Mouse (Mus musculus) CD4-positive, CD25-positive, alpha-beta regulatory T cell, adult 4 months (primary cell): ENCODE measurements at regions not wholly inside any gene's neighbourhood (a gene's known extent, or its start where the extent isn't known, plus 50 kb on each side); places are given as distances from the start of the nearest gene placed in this dataset.

Source experiments
- ATAC-seq: one replicate; pipeline ENCODE4 v1.8.0; 2017

DNA sequence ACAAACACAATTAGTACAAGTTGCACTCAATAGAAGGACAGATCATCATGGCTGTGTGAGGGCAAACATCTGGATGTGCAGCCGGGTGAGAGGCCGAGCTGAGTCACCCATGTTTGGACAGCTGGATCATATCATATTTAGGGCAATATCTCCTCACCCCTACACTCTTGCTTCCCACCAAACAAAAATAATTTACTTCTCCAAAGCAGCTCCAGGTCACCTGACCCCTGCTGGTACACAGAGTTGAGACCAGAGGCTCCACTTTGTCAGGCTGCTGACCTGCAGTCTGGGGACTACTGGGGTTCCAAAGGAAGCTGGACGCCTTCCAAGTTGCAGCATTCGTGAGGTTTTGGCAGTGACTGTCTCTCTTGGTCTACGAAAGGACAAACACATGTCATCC is 186.3 kb downstream of the Usp46 start:
- ATAC-seq, result no peak

DNA sequence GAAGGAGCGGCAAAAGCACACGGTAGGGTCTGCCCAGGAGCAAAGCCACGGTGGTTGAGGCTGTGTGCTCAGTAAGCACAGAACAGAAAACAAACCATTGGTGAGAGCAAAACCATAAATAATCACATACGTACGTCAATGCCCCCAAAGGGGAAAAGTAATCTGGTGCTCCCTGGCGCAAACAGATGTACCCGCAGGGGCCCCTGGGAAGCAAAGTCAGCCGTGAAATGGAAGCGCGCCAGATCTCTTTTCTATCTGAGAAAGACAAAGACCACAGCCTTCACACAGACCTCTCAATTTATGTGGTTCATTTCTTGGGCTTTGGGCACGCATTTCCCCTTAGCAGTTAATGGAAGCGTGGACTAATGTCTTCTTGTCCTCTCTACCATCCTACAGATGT is 183.2 kb downstream of the Usp46 start:
- no peak for ATAC-seq

DNA sequence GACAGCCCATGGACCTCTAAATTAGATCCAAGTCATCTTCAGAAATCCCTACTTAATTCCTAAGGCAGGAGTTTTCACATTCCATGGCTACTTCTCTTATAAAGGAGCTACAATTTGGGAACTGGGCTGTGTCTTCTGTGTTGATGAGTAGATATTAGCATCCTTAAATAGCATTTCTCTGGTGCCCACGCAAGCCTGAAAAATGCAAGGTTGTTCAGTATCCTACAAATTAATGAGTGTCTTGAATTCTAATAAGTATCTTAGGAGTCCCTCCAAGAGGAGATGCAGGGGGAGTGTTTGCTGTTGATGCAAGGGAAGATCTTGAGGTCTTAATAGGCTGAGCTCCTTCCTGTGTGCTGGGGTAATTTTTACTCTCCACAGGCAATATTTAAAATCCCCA is 182.5 kb downstream of the Usp46 start:
- ATAC-seq, result no peak

DNA sequence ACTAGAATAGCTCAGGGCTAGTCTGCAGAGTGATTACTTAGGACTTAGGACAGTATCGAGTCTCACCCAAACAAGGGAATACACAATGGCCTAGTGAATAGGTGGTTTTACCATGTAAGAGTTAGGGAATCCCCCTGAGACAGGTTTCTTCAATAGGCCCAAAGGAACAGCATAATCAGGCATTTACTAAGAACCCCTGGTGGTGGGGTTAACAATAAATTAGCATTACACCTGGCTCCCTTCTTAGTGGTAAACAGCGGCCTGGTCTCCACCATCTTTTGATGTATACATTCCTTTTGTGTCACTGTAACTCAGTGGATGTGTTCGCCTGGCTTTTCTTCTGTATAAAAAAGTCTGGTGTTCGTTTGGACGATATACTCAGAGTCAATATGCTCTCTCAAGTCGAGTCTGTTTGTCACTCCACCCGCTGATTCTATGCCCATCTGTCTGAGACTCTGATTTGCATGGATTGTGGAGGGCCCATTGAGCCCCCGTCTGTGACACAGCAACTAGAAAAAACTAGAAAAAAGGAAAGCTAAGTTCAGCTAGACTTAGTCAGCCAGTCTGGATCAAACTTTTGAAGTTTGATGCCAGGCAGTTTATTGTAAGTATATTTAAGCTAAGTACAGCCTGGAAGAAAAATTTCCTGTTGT is 180.8 kb downstream of the Usp46 start:
- no peak for ATAC-seq

DNA sequence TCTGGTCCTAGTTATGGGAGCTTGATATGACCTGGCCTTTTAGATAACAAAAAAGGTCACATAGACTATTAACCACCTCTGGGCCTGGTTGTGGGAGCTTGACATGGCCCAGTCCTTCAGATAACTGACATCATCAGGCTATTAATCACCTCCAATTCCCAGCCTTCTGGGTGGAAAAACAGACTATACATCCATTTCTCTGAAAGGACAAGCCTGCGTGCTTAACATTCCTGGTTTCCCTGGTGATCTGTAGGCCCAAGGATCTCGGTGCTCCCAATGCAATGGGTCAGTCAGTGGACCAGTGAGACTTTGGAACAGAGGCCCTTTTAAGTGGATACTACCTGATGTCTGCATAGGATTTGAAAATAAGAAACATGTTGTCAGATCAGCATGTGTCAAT is 179.8 kb downstream of the Usp46 start:
- no peak for ATAC-seq

DNA sequence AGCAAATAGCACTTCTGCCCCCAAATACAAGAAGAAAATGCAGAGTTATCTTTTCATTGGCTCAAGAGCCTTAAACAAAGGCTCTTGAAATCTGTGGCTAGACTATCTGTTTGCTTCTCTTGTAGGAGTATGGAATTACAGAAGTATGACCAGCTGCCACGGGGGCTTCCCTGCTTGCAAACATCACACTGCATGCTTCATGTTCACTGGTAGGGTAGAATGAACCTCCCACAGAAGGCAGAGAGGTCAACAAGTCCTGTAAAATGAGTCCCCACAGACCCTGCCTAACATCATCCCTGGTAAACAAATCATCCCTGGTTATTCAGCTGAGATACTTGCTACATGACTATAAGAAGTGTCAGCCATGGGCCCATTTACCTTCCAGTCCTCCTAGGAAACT is 178.9 kb downstream of the Usp46 start:
- no peak for ATAC-seq

DNA sequence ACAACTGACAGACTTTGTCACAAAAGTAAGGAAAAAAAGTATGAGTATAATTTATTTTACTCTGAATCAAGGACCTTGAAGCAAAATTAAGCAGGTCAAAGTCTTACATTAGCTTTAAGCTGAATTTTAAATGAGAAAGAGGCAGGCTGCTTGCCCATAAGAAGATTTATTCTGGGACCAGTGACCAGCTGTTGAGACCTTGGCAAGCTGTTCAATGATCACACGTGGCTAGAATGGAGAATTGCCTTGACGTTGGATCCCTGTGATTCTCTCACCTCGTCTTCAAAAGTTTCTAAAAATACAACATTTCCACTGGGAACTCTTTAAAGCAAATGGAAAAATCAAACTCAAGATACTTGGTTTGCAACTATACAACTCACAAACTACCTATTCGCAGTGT is 177.3 kb downstream of the Usp46 start:
- ATAC-seq, result no peak

DNA sequence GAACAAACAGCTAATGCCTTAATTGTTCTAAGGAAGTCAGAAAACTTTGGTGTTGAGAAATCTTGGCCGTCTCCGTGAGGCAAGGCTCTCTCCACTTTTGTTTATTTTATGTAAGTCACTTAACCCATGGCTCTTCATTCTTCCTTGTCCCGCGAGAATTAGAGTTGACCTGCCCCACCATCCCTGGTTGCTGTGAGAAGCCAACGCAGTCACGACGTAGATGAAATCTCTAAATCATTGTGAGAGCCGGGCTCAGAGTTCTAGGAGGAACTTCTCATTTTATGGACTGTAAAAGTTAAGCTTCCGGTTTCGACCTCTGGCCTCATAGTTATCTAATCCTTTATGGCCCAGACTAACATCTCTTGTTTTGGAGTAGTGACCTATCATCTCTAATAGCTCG is 176.6 kb downstream of the Usp46 start:
- ATAC-seq, result no peak

DNA sequence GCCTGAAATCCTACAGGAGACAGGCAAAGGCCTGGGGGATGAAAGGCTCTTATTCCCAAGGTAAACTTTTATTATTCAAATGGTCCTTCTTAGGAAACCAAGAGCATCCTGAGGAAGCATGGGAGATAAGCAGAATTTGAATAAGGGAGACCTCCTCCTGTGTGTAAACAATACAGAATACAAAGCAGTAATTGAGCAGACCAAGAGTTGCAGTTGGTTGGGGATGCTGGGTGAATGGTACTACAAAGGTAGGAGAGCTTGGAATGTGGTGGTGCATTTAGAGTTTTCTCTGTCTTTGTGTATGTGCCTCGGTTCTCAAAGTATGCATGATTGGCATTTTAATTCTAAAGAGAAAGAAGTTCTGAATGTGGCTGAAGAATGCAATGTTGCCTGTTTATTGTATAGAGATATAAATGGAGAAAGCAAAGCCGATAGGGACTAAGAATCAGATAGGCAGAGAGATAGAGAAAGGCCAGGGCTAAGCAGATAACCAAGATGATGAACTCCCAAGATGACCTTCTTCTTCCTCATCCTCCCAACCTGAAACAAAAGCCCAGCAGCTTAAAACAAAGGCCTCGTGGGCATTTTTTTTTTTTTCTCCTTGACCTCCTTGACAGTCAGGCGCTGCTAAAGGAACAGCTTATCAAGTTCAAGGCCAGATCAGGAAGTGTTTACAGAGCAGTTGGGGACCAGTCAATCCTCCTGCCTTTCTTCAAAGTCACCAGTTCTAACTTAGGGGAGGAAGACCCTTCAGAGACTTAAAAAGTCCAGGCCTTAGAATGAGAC is 175.6 kb downstream of the Usp46 start:
- ATAC-seq, result no peak

DNA sequence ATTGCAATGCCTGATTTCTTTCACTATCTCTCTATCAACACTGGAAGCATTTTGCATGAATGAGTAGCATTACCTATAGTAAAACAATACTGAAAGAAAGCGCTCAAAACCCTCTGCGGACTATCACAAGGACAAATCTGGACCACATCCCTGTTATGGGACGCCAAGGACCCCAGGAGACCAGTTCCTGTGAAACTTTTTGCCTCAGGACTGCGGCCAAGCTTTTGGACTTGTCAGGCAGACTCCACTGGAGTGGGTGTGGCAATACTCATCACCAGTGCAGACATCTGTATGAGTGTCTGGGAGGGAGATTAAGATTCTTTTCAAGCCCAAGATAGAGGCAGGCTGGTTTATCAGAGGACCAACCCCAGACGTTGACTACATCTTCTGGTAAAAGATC is 173.0 kb downstream of the Usp46 start:
- no peak for ATAC-seq

DNA sequence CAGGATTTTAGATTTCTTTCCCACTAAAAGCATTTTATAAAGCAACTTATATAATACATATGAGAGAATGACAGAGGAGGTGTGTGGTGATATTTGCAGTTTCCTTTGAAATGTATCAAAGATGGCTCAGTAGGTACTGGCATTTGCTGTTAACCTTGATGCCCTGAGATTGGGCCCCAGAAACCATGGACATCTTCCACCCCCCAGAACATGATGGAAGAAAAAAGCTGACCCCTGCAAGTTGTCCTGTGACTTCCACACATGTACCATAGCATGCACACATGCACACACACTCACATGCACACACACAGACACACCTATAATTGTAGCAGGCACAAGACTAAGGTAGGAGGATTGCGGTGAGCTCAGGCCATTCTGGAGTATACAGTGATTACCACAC is 171.4 kb downstream of the Usp46 start:
- no peak for ATAC-seq

DNA sequence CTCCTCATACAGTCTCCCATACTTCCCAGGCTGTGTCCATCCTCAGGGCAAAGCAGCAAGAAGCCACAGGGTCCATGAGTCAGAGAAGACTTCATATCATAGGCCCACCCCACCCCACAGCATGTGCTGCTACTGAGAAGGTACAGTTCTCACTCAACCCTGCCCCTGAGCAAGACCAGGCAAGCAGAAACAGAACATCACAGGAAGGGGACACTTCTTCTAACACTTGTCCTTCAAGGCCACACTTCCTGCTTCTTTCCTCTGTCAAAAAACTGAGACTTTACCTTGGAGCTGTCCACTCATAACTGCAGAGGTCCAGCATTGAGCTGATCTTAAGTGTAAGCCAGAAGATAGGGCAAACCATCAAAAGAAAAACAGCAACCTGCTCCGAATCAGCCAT is 166.6 kb downstream of the Usp46 start:
- ATAC-seq, result no peak

DNA sequence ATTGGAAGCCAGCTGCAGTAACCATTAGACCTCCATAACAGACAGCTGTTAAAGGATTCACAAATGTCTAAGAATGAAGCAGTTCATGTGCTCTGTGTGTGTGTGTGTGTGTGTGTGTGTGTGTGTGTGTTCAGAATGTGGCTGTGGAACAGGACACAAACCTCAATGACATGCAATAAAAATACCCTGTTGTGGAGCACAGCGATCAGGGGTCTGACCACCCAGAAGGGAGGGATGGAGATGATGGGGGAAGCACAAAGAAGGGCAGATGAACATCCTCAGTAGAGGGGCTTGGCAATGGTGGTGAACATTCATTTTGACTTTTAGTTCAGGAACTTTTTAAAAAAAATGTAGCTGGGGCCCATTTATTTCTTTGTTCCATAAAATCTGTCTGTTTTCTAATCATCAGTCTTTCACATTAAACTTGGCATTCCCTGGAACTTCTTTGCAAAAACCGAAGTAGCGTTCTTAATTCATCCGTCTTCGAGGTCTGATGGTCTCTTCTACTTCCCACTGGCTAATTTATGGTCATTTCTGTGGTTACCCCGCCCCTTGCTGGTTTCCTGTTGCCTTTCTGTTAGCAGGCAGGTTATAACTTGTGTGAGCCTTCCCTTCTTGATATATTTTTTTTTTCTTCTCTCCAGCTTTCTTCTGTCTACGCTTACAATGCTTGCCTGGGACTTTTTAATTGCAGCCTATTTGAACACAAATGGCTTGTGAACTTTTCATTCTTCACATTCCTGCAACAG is 165.6 kb downstream of the Usp46 start:
- ATAC-seq, result no peak

DNA sequence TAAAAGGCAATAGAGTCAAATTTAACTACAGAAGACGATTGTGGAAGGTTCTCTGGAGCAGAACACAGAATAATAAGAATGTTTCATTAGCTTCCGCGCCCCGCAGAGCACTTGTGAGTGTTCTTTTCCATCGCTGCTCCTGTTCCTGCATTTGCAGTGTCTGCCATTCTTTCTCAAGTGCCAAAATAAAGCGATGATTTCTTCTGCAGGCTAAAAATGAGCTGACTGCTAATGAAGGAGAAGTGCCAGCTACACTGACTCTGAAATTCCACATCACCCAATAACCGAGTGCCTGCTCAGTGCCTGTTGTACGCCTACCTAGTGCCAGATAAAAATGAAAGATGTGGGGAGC is 165.0 kb downstream of the Usp46 start:
- ATAC-seq, result no peak

DNA sequence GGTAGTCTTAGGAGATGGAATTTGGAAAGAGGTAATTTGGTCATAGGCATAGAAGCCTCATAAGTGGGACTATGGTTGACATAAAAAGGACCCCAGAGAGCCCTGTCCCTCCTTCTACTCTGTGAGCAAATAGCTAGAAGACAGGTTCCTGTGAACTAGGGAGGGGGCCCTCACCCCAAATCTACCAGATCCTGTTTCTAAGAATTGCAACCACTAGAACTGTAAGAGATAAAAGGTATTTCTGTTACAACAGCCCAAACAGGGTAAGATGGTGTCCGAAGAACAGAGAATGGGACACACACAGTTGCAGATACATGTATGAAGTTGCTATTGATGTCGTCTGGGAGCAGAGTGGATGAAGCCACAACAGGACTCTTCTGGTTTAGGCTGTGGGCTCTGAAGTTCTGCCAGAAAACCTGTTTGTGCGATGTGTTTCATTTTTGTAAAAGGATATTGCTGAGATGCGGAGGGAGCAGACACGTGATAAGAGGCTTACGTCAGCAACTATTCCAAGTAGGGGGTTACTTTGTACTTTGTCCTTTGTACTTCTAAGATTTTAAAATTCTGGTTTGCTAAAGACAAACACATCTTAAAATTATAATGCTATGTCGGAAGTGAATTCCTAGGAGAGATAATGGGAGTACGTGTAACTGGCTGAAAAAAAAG is 164.0 kb downstream of the Usp46 start:
- ATAC-seq, result peak; percentile 64

DNA sequence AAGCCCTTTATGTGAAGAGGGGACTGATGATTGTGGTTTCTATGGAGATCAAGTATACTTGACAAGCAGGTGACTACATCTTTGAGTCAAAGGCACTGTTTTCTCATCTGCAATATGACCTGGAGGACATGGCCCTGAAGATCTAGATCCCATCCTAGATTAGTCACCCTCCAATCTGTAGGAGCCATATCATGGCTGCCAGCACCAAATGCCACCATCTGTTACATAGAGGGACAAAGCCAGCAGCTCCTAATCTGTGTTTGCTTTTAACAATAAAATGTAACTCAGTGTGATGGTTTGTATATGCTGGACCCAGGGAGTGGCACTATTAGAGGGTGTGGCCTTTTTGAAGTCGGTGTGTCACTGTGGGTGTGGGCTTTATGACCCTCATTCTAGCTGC is 156.1 kb downstream of the Usp46 start:
- ATAC-seq, result no peak

DNA sequence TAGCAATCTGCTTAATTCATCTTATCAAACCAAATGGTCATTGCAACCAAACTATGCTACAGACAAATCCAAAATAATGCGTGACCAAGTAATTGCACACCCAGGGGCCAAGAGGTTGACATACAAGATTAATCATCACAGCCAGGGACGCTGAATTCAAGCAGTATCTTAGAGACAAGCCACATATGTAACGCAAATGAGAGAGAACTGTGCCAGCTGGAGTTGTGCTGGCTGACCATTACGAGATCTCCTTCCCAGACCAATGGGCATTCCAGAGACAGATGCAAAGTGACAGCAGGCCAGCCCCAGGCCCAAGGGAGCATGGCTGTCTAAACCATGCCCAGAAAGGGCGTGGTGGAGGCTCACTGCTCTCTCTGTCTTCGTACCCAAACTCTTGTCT is 155.1 kb downstream of the Usp46 start:
- no peak for ATAC-seq

DNA sequence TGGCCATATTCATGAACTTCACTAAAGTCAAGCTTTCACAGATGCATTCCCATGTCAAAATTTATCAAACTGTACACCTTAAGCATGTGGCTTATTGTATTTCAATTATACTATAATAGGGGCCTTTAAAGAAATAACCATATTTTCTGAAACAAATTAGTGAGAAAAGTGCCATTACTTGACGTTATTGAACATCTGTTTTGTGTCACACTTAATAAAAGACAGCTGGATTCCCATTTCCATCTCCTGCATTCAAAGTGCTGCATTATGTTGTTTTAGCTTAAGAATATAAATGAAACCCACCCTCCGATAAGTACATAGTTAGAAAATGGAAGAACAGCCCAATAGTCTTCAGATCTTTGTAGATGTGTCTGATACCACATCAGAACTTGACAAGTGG is 150.2 kb downstream of the Usp46 start:
- no peak for ATAC-seq

DNA sequence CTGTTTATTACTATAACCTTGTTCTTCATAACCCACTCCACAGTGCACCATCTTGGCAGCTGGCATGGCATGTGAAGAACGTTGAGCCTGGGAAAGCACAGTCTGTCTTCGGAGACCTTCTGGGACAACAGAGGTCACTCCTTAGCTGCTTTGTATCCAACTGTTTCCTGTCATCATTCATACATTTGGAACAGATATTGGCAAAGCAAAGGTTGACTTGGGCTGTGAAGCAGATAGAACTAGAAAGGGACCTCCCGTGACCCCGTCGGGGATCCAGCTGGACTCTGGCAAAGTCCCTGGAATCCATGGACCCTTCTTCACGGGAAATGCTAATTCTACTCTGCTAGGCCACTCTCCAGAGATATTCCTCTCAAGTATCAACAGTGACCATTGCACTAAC is 148.3 kb downstream of the Usp46 start:
- no peak for ATAC-seq

DNA sequence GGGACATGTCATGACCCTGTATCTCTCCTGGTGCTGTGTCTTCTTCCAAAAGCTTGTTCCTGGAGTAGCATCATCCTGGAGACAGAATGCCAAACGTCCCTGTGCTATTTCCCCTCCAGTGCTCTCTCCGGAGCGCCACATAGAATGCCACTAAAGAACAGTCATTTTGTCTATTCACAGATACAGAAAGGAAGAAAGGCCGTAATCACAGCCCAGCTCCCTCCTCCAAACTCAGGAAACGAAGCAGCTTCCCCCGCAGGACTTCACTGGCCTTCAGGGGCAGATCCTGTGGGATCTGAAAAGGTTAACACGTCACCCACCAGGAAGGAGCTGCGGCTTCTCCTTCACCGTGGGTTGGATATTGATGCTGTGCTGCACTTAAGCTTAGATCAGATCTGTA is 140.7 kb downstream of the Usp46 start:
- no peak for ATAC-seq

DNA sequence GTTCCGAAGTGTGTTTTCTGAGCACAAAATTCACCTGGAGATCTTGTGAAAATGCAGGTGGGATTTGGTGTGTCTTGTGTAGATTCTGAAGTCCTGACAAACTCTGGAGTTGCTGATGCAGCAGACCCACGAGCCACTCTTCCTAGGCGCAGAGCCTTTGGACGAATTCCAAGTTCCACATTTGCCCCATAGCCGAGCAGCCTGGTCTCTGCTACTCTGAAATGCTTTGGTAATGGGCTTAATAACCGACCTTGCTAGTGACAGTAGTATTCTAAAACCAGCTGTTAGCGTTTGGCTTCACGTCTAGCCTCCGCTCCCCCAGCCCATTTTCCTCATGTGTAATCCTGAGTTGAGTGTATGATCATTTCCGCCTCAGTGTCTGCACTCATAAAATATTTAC is 139.5 kb downstream of the Usp46 start:
- ATAC-seq, result no peak

DNA sequence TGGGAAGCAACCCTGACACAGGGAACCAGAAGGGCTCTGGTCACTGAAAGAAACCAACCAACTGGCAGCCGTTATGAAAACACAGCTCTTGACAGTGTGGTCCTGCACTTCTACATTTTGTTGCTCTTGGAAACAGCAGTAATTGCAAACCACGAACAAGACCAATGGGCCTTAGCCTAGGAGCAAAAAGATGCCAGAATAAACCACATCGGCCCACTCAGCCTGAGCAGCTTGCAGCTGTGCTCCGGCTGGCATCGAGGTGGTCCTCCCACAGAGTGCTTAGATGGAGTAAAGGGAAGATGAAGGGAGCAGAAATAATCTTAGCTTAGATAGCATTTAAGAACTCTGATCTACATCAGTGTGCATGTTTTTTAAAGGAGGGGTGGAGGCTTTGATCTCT is 138.0 kb downstream of the Usp46 start:
- ATAC-seq, result no peak

DNA sequence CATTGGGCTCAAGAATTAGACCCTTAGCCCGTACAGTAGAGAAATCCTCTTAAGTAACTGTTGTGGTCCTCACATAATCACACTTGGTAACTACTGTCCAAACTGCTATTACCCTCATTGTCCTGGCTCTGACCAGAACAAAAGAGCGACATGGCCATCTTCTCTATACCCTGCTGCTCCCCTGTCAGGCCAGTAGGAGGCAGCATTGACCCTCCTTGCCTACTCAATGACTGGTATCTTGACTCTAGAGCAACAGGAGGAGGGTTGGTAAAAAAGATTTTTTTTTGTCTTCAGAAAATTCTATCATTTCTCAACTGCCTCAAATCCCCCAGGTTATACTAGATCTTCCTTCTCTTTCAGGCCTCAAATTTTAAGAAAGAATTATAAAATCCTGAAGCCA is 130.4 kb downstream of the Usp46 start:
- ATAC-seq, result peak; percentile 70

DNA sequence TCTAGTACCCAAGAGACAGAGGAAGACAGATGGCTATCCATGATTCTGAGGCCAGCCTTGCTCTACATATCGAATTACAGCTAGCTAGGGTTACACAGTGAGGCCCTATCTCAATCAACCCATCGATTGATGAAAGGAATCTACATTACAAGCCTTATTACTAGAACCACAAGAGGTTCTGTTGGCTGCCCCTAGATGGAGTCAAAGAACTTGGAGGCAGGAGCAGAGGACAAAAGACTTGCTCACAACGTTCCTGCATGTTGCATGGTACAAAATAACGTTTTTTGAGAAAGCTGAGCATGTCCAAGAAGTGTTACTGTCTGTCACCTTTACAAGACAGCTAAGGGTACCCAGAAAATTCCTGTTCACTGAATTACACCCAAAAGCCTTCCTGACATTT is 129.8 kb downstream of the Usp46 start:
- ATAC-seq, result no peak
